In genomic region chr11:42182825-42183152, GRCm38 (mm10) we compare ENCODE assay signal across 8 mouse cellular contexts. TPM values are rescaled to one million over a fixed set of nuclear protein-coding genes. Genes with fewer than 3 reads are reported as not detected.
DNase-seq lines count a peak whose midpoint lies in the region; ATAC-seq and TF ChIP-seq lines count a peak whose summit lies in the region.

TSS of gene Gabra1 (minus strand) at chr11:42182930.

- H3K4me1 ChIP-seq in heart, embryonic 11.5 days (ENCODE audit: control insufficient read depth, insufficient read depth, low read length), result no peaks in the 10 kb centered on the region
- no peaks in the 10 kb centered on the region for H3K4me1 ChIP-seq in brown adipose tissue, adult 24 weeks (ENCODE audit: control insufficient read depth, insufficient read depth, insufficient read length, low read length)
- H3K4me1 ChIP-seq in forebrain, embryonic 16.5 days (replicated peaks; ENCODE audit: control insufficient read depth, insufficient read depth, low read length), result peaks cover 5% of the 10 kb centered on the region; the same call in 1 of the 2 replicates
- no peaks in the 10 kb centered on the region for H3K4me1 ChIP-seq in midbrain, postnatal 0 days (ENCODE audit: insufficient read depth, low read length)
- no peaks in the 10 kb centered on the region for H3K4me1 ChIP-seq in thymus, adult 2 months (replicated peaks; ENCODE audit: control insufficient read depth, insufficient read depth, low read length)

- no peak for DNase-seq in heart, postnatal 4 days
- DNase-seq in left cerebral cortex, adult 8-10 months (ENCODE audit: low spot score in 2 of 2), result peak; percentile 35 to 46
- peak; percentile 59 for DNase-seq in midbrain, postnatal 0 days (ENCODE audit: low spot score)
- DNase-seq in thymus, adult 2 months, result no peak

- 0 out of 2 replicates have a peak, but pooled peaks have one; percentile 35 for ATAC-seq in heart, embryonic 11.5 days (replicated peaks; ENCODE audit: insufficient number of reproducible peaks, low FRiP score, low TSS enrichment)
- ATAC-seq in forebrain, embryonic 16.5 days, result peak; percentile 81
- peak; percentile 78 for ATAC-seq in midbrain, postnatal 0 days (ENCODE audit: low FRiP score)
- no peak for ATAC-seq in CD4-positive, CD25-positive, alpha-beta regulatory T cell, adult 4 months

- peak within 1 kb of the TSS; percentile 92 for H3K4me2 ChIP-seq in heart, embryonic 11.5 days
- H3K4me2 ChIP-seq in forebrain, embryonic 16.5 days (ENCODE audit: low read length), result peak within 1 kb of the TSS; percentile 84
- peak within 1 kb of the TSS; percentile 77 for H3K4me2 ChIP-seq in midbrain, postnatal 0 days (ENCODE audit: low read depth, low read length, poor library complexity, severe bottlenecking)

- no peak for TF ChIP-seq POLR2A in thymus, adult 2 months (IDR thresholded peaks at IDR 0.05; ENCODE audit: control insufficient read depth, extremely low read depth, insufficient read depth, low read length, poor library complexity)

- H3K9ac ChIP-seq in heart, embryonic 11.5 days (ENCODE audit: low read depth, low read length), result peak within 1 kb of the TSS; percentile 69
- H3K9ac ChIP-seq in forebrain, embryonic 16.5 days (replicated peaks; ENCODE audit: low read depth, low read length), result peak within 1 kb of the TSS; percentile 86
- H3K9ac ChIP-seq in midbrain, postnatal 0 days (replicated peaks; ENCODE audit: low read length, poor library complexity, severe bottlenecking), result peak within 1 kb of the TSS; percentile 77

- WGBS in heart, embryonic 11.5 days (ENCODE audit: insufficient replicate concordance), result 3% methylated on average over 13 of the region's 13 CpGs
- WGBS in forebrain, embryonic 16.5 days, result 0% methylated on average over 13 of the region's 13 CpGs
- under 1% methylated on average over 13 of the region's 13 CpGs for WGBS in midbrain, postnatal 0 days
- 9% methylated on average over 13 of the region's 13 CpGs for WGBS in thymus, adult 2 months

- TF ChIP-seq CTCF in midbrain, postnatal 0 days (IDR thresholded peaks at IDR 0.05), result no peak
- TF ChIP-seq CTCF in thymus, adult 2 months (IDR thresholded peaks at IDR 0.05; ENCODE audit: borderline replicate concordance, control insufficient read depth, extremely low read depth, insufficient read depth, low read length, poor library complexity), result no peak

- no peak within 1 kb of the TSS for H3K27ac ChIP-seq in heart, embryonic 11.5 days (ENCODE audit: low read depth, low read length)
- H3K27ac ChIP-seq in brown adipose tissue, adult 24 weeks (replicated peaks; ENCODE audit: low read depth, low read length), result no peak within 1 kb of the TSS
- H3K27ac ChIP-seq in forebrain, embryonic 16.5 days (ENCODE audit: low read length), result peak within 1 kb of the TSS; percentile 72
- peak within 1 kb of the TSS; percentile 92 for H3K27ac ChIP-seq in midbrain, postnatal 0 days (ENCODE audit: low read depth, low read length)
- H3K27ac ChIP-seq in thymus, adult 2 months (ENCODE audit: control insufficient read depth, insufficient read depth, low read length), result no peak within 1 kb of the TSS

- H3K4me3 ChIP-seq in heart, embryonic 11.5 days (ENCODE audit: low read depth, low read length), result peak within 1 kb of the TSS; percentile 55
- peak within 1 kb of the TSS; percentile 35 for H3K4me3 ChIP-seq in brown adipose tissue, adult 24 weeks (ENCODE audit: insufficient read depth, low read depth, low read length)
- peak within 1 kb of the TSS; percentile 74 for H3K4me3 ChIP-seq in forebrain, embryonic 16.5 days (replicated peaks; ENCODE audit: low read length)
- peak within 1 kb of the TSS; percentile 73 for H3K4me3 ChIP-seq in midbrain, postnatal 0 days (ENCODE audit: low read depth, low read length)
- H3K4me3 ChIP-seq in thymus, adult 2 months (ENCODE audit: control insufficient read depth, insufficient read depth, low read length), result no peak within 1 kb of the TSS

- no peaks in the 10 kb centered on the region for H3K36me3 ChIP-seq in heart, embryonic 11.5 days (ENCODE audit: control insufficient read depth, insufficient read depth, low read length)
- H3K36me3 ChIP-seq in forebrain, embryonic 16.5 days (ENCODE audit: control insufficient read depth, insufficient read depth), result no peaks in the 10 kb centered on the region
- no peaks in the 10 kb centered on the region for H3K36me3 ChIP-seq in midbrain, postnatal 0 days (ENCODE audit: insufficient read depth, low read length)
- no peaks in the 10 kb centered on the region for H3K36me3 ChIP-seq in thymus, adult 2 months (ENCODE audit: control insufficient read depth, insufficient read depth, low read length)

- no peaks in the 10 kb centered on the region for H3K9me3 ChIP-seq in heart, embryonic 11.5 days (replicated peaks; ENCODE audit: control insufficient read depth, low read length)
- H3K9me3 ChIP-seq in forebrain, embryonic 16.5 days (ENCODE audit: control insufficient read depth, low read length), result no peaks in the 10 kb centered on the region
- no peaks in the 10 kb centered on the region for H3K9me3 ChIP-seq in midbrain, postnatal 0 days (ENCODE audit: low read length)

- peaks cover 3% of the 10 kb centered on the region; the same call in 1 of the 2 replicates for H3K27me3 ChIP-seq in heart, embryonic 11.5 days (ENCODE audit: control insufficient read depth, insufficient read depth, low read length)
- H3K27me3 ChIP-seq in forebrain, embryonic 16.5 days (replicated peaks; ENCODE audit: control insufficient read depth, insufficient read depth, low read length), result peaks cover 7% of the 10 kb centered on the region; the same call in 1 of the 2 replicates
- no peaks in the 10 kb centered on the region for H3K27me3 ChIP-seq in midbrain, postnatal 0 days (ENCODE audit: insufficient read depth, low read length)
- no peaks in the 10 kb centered on the region for H3K27me3 ChIP-seq in thymus, adult 2 months (ENCODE audit: control insufficient read depth, insufficient read depth, low read length)

RNA-seq across cellular contexts. Expression of gene Gabra1, which starts in this region (rescaled TPM):
- polyA plus RNA-seq in heart, embryonic 11.5 days (2014; fragmentation: Nextera tagmentation; extraction: Ambion mirVana), result 1.6 and 2.0 TPM in 2 replicates
- total RNA-seq in heart, postnatal 4 days (2021), result under 1 TPM; 0.14 to 0.70 TPM
- polyA plus RNA-seq in brown adipose tissue, adult 24 weeks (2012; ENCODE audit: insufficient read depth, insufficient read length, missing spikeins), result not detected in 2 replicates
- polyA plus RNA-seq in forebrain, embryonic 16.5 days (2015; fragmentation: Nextera tagmentation; extraction: Ambion mirVana), result 14.1 and 18.0 TPM in 2 replicates
- total RNA-seq in left cerebral cortex, adult 8-10 months (2022), result 100 to 1,000 TPM; 527 to 643 (median 577) TPM
- total RNA-seq in midbrain, postnatal 0 days (2014; rRNA removed), result 45.1 and 46.1 TPM in 2 replicates
- polyA plus RNA-seq in midbrain, postnatal 0 days (2015; fragmentation: Nextera tagmentation; extraction: Ambion mirVana), result 45.0 and 55.3 TPM in 2 replicates
- not detected in 2 replicates for polyA plus RNA-seq in thymus, adult 2 months (2012; rRNA removed)
- polyA plus RNA-seq in CD4-positive, CD25-positive, alpha-beta regulatory T cell, adult 4 months (2017; shearing (Covaris generic)), result not detected

Comparison
In these comparisons a context has a peak if more than half of its experiments do, and no peak if none do; other contexts are left out.
1. RNA of gene Gabra1 (total RNA-seq): 527 to 643 TPM in left cerebral cortex, adult 8-10 months and 45.1 to 46.1 TPM in midbrain, postnatal 0 days; 0.14 to 0.70 TPM in heart, postnatal 4 days; every median in the first group is over 10 times any median in the second.
2. RNA of gene Gabra1 (total RNA-seq): 527 to 643 TPM in left cerebral cortex, adult 8-10 months; 45.1 to 46.1 TPM in midbrain, postnatal 0 days; every median in the first group is over 10 times any median in the second.
3. H3K27ac ChIP-seq: peak in forebrain, embryonic 16.5 days (single experiment) and midbrain, postnatal 0 days (single experiment); none in heart, embryonic 11.5 days (single experiment), brown adipose tissue, adult 24 weeks (single experiment) and thymus, adult 2 months (single experiment).
4. DNase-seq: peak in left cerebral cortex, adult 8-10 months (2 of 2) and midbrain, postnatal 0 days (single experiment); none in heart, postnatal 4 days (single experiment) and thymus, adult 2 months (single experiment).
5. Peak in every context shown above with its lines, with median percentiles within 50 percentile points of each other: H3K4me2 ChIP-seq and H3K9ac ChIP-seq.